Mouse (Mus musculus) C2C12 (cell line): ENCODE results near the gene Cdk7.

Experiments
- CTCF ChIP-seq: IDR thresholded peaks from one replicate; pipeline ENCODE4 v1.5.1; 2011; ENCODE audit not compliant: control insufficient read depth, insufficient read depth, insufficient read length
- FOSL1 ChIP-seq: IDR thresholded peaks from one replicate; pipeline ENCODE4 v1.8.0; 2011; ENCODE audit warnings: mild to moderate bottlenecking, low read length; ENCODE audit not compliant: poor library complexity, insufficient read depth, severe bottlenecking
- USF1 ChIP-seq: IDR thresholded peaks from one replicate; pipeline ENCODE4 v1.6.1; 2011; ENCODE audit warnings: low read depth, mild to moderate bottlenecking, control low read depth, moderate library complexity

GRCm38 (mm10) chr13:100682837-100683236 lies 47.9 kb downstream of the Cdk7 start:
- no peak for TF ChIP-seq CTCF
- TF ChIP-seq USF1, result no peak
- no peak for TF ChIP-seq FOSL1
